Mouse (Mus musculus): ENCODE data around the gene Guk1. TPM values are rescaled to one million over a fixed set of nuclear protein-coding genes. Genes with fewer than 3 reads are reported as not detected.

The Guk1 gene
- polyA plus RNA-seq, 1 experiment from 2014 or later = 112 TPM

GRCm38 (mm10) chr11:59226787-59227603, 35.0 kb upstream of the Guk1 start:
- WGBS = 7% methylated on average over 21 of the region's 21 CpGs
- H3K4me2 ChIP-seq (ENCODE audit: low read depth) = peak overlapping the region; percentile 62
- H3K27me3 ChIP-seq (ENCODE audit: control insufficient read depth, insufficient read depth, low read length) = no peaks in the 10 kb centered on the region
- H3K9me3 ChIP-seq (ENCODE audit: control insufficient read depth, low read length) = no peaks in the 10 kb centered on the region
- no peaks in the 10 kb centered on the region; the same call in 1 of the 2 replicates for H3K36me3 ChIP-seq (ENCODE audit: control insufficient read depth, insufficient read depth, low read length)
- peak overlapping the region; percentile 95; the same call in 1 of the 2 replicates for H3K27ac ChIP-seq (ENCODE audit: low read depth, low read length)
- H3K4me3 ChIP-seq (ENCODE audit: low read depth, low read length) = peak overlapping the region; percentile 94
- DNase-seq (ENCODE audit: low spot score) (no peak), ATAC-seq (ENCODE audit: insufficient read depth, low FRiP score, low TSS enrichment) (no peak)
- peak overlapping the region; percentile 98 for H3K9ac ChIP-seq (ENCODE audit: low read length)
- H3K4me1 ChIP-seq (ENCODE audit: control insufficient read depth, insufficient read depth, low read length) = peaks cover 19% of the 10 kb centered on the region

DNA sequence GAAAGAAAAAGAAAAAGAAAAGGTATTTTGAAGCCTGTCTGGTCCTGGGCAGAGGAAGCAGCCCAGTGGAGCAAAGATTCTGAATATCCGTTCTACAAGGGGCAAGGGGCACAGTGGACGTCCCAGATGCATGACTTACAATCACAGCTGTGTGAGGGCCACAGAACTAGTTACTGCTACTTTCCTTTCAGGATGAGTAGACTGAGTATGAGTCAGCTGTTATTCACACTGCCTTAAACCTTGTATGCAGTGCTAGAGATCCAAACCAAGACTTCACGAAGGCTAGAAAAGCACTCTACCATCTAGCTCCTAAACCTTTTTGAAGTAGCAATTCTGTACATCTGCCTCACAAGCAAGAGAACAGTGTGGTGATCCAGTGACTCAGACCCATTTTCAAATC, 34.2 kb upstream of the Guk1 start:
- ATAC-seq (ENCODE audit: insufficient read depth, low FRiP score, low TSS enrichment) = no peak
- Histone ChIP-seq H3K4me3 (ENCODE audit: low read depth, low read length) (peak overlapping the region; percentile 94), H3K4me2 (ENCODE audit: low read depth) (peak overlapping the region; percentile 62), H3K9ac (ENCODE audit: low read length) (peak overlapping the region; percentile 26; the same call in 1 of the 2 replicates), H3K4me1 (ENCODE audit: control insufficient read depth, insufficient read depth, low read length) (peaks cover 19% of the 10 kb centered on the region), H3K9me3 (ENCODE audit: control insufficient read depth, low read length) (no peaks in the 10 kb centered on the region), H3K27ac (ENCODE audit: low read depth, low read length) (no peak overlapping the region), H3K36me3 (ENCODE audit: control insufficient read depth, insufficient read depth, low read length) (peaks cover 2% of the 10 kb centered on the region; the same call in 1 of the 2 replicates), H3K27me3 (ENCODE audit: control insufficient read depth, insufficient read depth, low read length) (no peaks in the 10 kb centered on the region)
- 66% methylated on average over 3 of the region's 3 CpGs for WGBS
- no peak for DNase-seq (ENCODE audit: low spot score)

DNA sequence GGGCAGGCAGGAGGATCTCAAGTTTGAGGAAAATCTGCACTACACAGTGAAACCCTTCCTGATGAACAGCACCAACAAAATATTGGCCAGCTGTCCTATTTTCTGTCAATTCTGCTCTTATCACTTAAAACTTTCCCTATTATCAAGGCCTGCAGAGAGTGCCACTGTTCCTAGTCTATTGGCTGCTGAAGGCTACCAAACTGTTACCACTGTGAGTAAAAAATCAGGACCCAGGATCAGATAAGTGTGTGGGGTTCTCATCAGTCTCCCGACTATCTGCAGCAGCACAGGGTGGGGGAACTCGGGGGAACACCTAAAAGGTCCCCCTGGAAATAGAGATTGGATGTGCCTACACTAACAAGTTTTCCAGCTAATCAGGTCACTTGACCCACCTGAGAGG, 33.2 kb upstream of the Guk1 start:
- Histone ChIP-seq H3K4me2 (ENCODE audit: low read depth) (no peak overlapping the region), H3K36me3 (ENCODE audit: control insufficient read depth, insufficient read depth, low read length) (peaks cover 2% of the 10 kb centered on the region; the same call in 1 of the 2 replicates), H3K4me1 (ENCODE audit: control insufficient read depth, insufficient read depth, low read length) (peaks cover 19% of the 10 kb centered on the region), H3K9me3 (ENCODE audit: control insufficient read depth, low read length) (no peaks in the 10 kb centered on the region), H3K9ac (ENCODE audit: low read length) (no peak overlapping the region), H3K27ac (ENCODE audit: low read depth, low read length) (no peak overlapping the region), H3K27me3 (ENCODE audit: control insufficient read depth, insufficient read depth, low read length) (no peaks in the 10 kb centered on the region), H3K4me3 (ENCODE audit: low read depth, low read length) (no peak overlapping the region)
- DNase-seq (ENCODE audit: low spot score) (no peak), ATAC-seq (ENCODE audit: insufficient read depth, low FRiP score, low TSS enrichment) (no peak)
- WGBS = 87% methylated on average over 2 of the region's 2 CpGs

- no peak for ATAC-seq (ENCODE audit: insufficient read depth, low FRiP score, low TSS enrichment)
Measured at GRCm38 (mm10) chr11:59224470-59224869, 32.5 kb upstream of the Guk1 start.

DNA sequence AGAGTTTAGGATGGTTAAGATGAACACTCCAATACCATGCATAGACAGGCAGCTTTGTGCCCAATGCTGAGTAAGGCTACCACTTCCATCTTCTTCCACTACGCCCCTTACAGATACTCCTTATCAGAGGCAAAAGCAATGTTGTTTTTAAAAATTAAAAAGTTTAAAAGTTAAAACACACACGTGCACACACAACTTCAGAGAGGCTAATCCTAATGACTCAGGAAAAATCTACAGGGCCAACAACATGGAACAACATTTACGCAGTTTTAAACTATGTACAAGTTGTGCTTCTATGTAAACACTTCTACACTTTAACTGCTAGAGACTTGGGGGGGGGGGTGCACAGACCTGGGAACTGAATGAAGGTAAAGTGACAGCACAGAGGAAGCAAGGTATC, 32.0 kb upstream of the Guk1 start:
- no peak overlapping the region for H3K4me2 ChIP-seq (ENCODE audit: low read depth)
- H3K36me3 ChIP-seq (ENCODE audit: control insufficient read depth, insufficient read depth, low read length) = peaks cover 2% of the 10 kb centered on the region; the same call in 1 of the 2 replicates
- H3K4me1 ChIP-seq (ENCODE audit: control insufficient read depth, insufficient read depth, low read length) = peaks cover 19% of the 10 kb centered on the region
- WGBS = 92% methylated on average over 3 of the region's 3 CpGs
- ATAC-seq (ENCODE audit: insufficient read depth, low FRiP score, low TSS enrichment) (no peak), DNase-seq (ENCODE audit: low spot score) (no peak)
- no peaks in the 10 kb centered on the region for H3K9me3 ChIP-seq (ENCODE audit: control insufficient read depth, low read length)
- no peaks in the 10 kb centered on the region for H3K27me3 ChIP-seq (ENCODE audit: control insufficient read depth, insufficient read depth, low read length)
- H3K4me3 ChIP-seq (ENCODE audit: low read depth, low read length) = no peak overlapping the region
- no peak overlapping the region for H3K9ac ChIP-seq (ENCODE audit: low read length)
- no peak overlapping the region for H3K27ac ChIP-seq (ENCODE audit: low read depth, low read length)

More at GRCm38 (mm10) chr11:59224470-59224869, 32.5 kb upstream of the Guk1 start:
- Histone ChIP-seq H3K9me3 (ENCODE audit: control insufficient read depth, low read length) (no peaks in the 10 kb centered on the region), H3K4me2 (ENCODE audit: low read depth) (no peak overlapping the region), H3K27me3 (ENCODE audit: control insufficient read depth, insufficient read depth, low read length) (no peaks in the 10 kb centered on the region), H3K4me3 (ENCODE audit: low read depth, low read length) (no peak overlapping the region), H3K36me3 (ENCODE audit: control insufficient read depth, insufficient read depth, low read length) (peaks cover 2% of the 10 kb centered on the region; the same call in 1 of the 2 replicates), H3K27ac (ENCODE audit: low read depth, low read length) (no peak overlapping the region), H3K9ac (ENCODE audit: low read length) (no peak overlapping the region), H3K4me1 (ENCODE audit: control insufficient read depth, insufficient read depth, low read length) (peaks cover 19% of the 10 kb centered on the region)
- WGBS = 85% methylated on average over 2 of the region's 2 CpGs
- DNase-seq (ENCODE audit: low spot score) = no peak

DNA sequence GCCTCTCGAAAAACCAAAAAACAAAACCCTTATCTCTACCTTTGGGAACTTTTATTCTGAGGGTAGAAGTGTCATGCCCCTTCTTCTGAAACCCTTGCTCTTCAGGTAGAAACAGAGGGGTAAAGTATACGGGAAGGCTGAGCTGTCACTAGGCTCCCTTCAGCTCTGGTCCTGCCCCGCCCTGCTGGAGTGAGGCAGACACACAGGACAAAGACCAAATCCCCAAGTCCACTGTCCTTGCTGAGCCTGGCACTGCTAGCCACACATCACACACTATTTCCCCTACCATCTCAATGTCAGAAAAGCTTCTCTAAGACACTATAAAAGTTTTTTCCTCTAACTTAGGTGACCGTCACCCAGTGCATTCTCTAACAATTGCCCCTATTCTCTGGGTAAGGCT, 30.3 kb upstream of the Guk1 start:
- H3K27me3 ChIP-seq (ENCODE audit: control insufficient read depth, insufficient read depth, low read length) = no peaks in the 10 kb centered on the region
- no peak overlapping the region for H3K4me2 ChIP-seq (ENCODE audit: low read depth)
- peaks cover 2% of the 10 kb centered on the region for H3K36me3 ChIP-seq (ENCODE audit: control insufficient read depth, insufficient read depth, low read length)
- no peak for ATAC-seq (ENCODE audit: insufficient read depth, low FRiP score, low TSS enrichment)
- WGBS = 92% methylated on average over 4 of the region's 4 CpGs
- H3K9ac ChIP-seq (ENCODE audit: low read length) = no peak overlapping the region
- peaks cover 16% of the 10 kb centered on the region for H3K4me1 ChIP-seq (ENCODE audit: control insufficient read depth, insufficient read depth, low read length)
- no peak for DNase-seq (ENCODE audit: low spot score)
- H3K27ac ChIP-seq (ENCODE audit: low read depth, low read length) = no peak overlapping the region
- H3K4me3 ChIP-seq (ENCODE audit: low read depth, low read length) = no peak overlapping the region
- no peaks in the 10 kb centered on the region for H3K9me3 ChIP-seq (ENCODE audit: control insufficient read depth, low read length)

- DNase-seq (ENCODE audit: low spot score) (no peak), ATAC-seq (ENCODE audit: insufficient read depth, low FRiP score, low TSS enrichment) (no peak)
- Histone ChIP-seq H3K4me2 (ENCODE audit: low read depth) (no peak overlapping the region), H3K27me3 (ENCODE audit: control insufficient read depth, insufficient read depth, low read length) (no peaks in the 10 kb centered on the region), H3K27ac (ENCODE audit: low read depth, low read length) (no peak overlapping the region), H3K9me3 (ENCODE audit: control insufficient read depth, low read length) (no peaks in the 10 kb centered on the region), H3K36me3 (ENCODE audit: control insufficient read depth, insufficient read depth, low read length) (peaks cover 2% of the 10 kb centered on the region), H3K4me1 (ENCODE audit: control insufficient read depth, insufficient read depth, low read length) (peaks cover 12% of the 10 kb centered on the region), H3K9ac (ENCODE audit: low read length) (no peak overlapping the region), H3K4me3 (ENCODE audit: low read depth, low read length) (no peak overlapping the region)
Measured at GRCm38 (mm10) chr11:59221604-59222003, 29.6 kb upstream of the Guk1 start.

GRCm38 (mm10) chr11:59219064-59219463, 27.1 kb upstream of the Guk1 start:
- no peaks in the 10 kb centered on the region for H3K4me1 ChIP-seq (ENCODE audit: control insufficient read depth, insufficient read depth, low read length)
- peak; percentile 35 for DNase-seq (ENCODE audit: low spot score)
- no peak overlapping the region for H3K9ac ChIP-seq (ENCODE audit: low read length)
- peaks cover 2% of the 10 kb centered on the region for H3K36me3 ChIP-seq (ENCODE audit: control insufficient read depth, insufficient read depth, low read length)
- H3K4me3 ChIP-seq (ENCODE audit: low read depth, low read length) = no peak overlapping the region
- H3K27me3 ChIP-seq (ENCODE audit: control insufficient read depth, insufficient read depth, low read length) = no peaks in the 10 kb centered on the region
- H3K9me3 ChIP-seq (ENCODE audit: control insufficient read depth, low read length) = no peaks in the 10 kb centered on the region
- ATAC-seq (ENCODE audit: insufficient read depth, low FRiP score, low TSS enrichment) = no peak
- no peak overlapping the region for H3K4me2 ChIP-seq (ENCODE audit: low read depth)
- no peak overlapping the region for H3K27ac ChIP-seq (ENCODE audit: low read depth, low read length)

GRCm38 (mm10) chr11:59218389-59218998, 26.5 kb upstream of the Guk1 start:
- H3K27ac ChIP-seq (ENCODE audit: low read depth, low read length) = no peak overlapping the region
- no peaks in the 10 kb centered on the region for H3K27me3 ChIP-seq (ENCODE audit: control insufficient read depth, insufficient read depth, low read length)
- H3K4me1 ChIP-seq (ENCODE audit: control insufficient read depth, insufficient read depth, low read length) = no peaks in the 10 kb centered on the region
- no peak overlapping the region for H3K4me2 ChIP-seq (ENCODE audit: low read depth)
- DNase-seq (ENCODE audit: low spot score) (no peak), ATAC-seq (ENCODE audit: insufficient read depth, low FRiP score, low TSS enrichment) (no peak)
- no peak overlapping the region for H3K4me3 ChIP-seq (ENCODE audit: low read depth, low read length)
- peaks cover 2% of the 10 kb centered on the region for H3K36me3 ChIP-seq (ENCODE audit: control insufficient read depth, insufficient read depth, low read length)
- 89% methylated on average over 4 of the region's 4 CpGs for WGBS
- no peak overlapping the region for H3K9ac ChIP-seq (ENCODE audit: low read length)
- H3K9me3 ChIP-seq (ENCODE audit: control insufficient read depth, low read length) = no peaks in the 10 kb centered on the region
